Mouse (Mus musculus): ENCODE measurements around the gene Leng1. TPM values are rescaled to one million over a fixed set of nuclear protein-coding genes. Genes with fewer than 3 reads are reported as not detected.
"Not testable (repeated sequence)": the region's sequence is repeated elsewhere in the genome, so short reads cannot be mapped to it uniquely, and the experiment has no call there.

Leng1 gene
- polyA plus RNA-seq, 1 experiment from 2014 or later: 15.2 TPM

DNA sequence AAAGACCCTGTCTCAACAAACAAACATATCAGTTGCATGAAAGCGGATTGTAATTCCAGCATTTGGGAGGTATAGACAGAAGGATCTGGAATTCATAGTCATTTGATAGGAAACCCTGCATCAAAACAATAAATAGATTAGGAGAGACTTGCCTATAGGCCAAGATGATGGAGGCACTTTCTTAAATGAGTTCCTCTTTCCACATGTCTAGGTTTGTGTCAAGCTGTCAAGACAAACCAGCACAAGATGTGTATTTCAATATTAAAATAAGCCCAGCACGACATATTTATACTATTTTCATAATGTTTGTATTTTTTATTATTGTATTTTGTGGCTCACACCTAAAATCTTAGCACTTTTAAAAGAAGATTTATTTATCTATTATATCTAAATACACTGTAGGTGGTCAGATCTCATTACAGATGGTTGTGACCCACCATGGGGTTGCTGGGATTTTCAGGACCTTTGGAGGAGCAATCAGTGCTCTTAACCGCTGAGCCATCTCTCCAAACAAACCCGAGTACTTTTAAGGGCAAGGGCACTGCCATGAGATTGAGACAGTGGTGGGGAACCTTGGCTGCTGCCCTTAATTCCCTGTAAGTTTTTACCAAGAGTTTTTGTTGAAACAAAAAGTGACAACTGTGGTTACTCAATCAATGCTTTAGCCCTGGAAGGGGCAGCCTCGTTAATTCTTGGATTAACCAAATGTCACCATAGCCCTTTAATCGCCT is 37.7 kb upstream of the Leng1 start:
- no peak for DNase-seq (ENCODE audit: low spot score)
- Histone ChIP-seq H3K9me3 (replicated peaks) (no peaks in the 10 kb centered on the region), H3K4me3 (peak overlapping the region; percentile 85), H3K27me3 (ENCODE audit: low read depth, poor library complexity, severe bottlenecking) (no peaks in the 10 kb centered on the region), H3K4me1 (peaks cover 11% of the 10 kb centered on the region), H3K27ac (peak overlapping the region; percentile 95), H3K36me3 (peaks cover 77% of the 10 kb centered on the region)
- 21% methylated on average over 6 of the region's 6 CpGs for WGBS

DNA sequence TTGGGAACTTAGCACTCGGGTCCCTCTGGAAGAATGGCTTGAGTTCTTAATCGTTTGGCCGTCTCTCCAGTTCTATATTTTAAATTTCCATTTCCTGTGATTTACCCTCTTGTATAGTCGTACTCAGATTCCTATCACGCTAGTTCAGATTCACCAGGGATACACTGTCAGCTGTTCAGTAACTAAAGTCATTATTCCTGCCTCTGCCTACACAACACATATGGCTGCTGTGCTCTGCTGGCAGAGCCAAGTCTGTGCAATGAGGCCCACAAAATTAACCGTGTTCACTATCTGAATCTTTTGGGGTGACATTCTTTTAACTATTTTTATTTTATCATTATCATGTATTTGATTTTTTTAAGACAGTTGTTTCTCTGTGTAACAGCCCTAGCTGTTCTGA is 32.8 kb upstream of the Leng1 start:
- 95% methylated on average over 6 of the region's 6 CpGs for WGBS

DNA sequence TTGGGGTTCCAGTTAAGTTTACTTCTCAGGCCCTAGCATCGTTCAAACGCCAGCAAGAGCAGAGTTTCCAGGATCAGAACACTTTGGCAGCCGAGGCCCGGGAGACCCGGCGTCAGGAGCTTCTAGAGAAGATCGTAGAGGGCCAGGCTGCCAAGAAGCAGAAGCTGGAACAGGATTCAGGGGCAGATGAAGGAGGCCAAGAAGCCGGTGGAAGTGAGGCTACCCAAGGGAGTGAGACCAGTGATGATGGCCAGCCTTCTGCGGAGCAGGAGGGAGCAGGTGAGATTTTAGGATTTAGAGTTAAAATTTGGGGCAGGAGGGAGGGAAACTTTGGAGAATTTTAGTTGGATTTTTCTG is 29.3 kb upstream of the Leng1 start:
- not testable (repeated sequence) for H3K27me3 ChIP-seq (ENCODE audit: low read depth, poor library complexity, severe bottlenecking); DNase-seq (ENCODE audit: low spot score); H3K9me3 ChIP-seq (replicated peaks)
- Histone ChIP-seq H3K4me1 (peaks cover 17% of the 10 kb centered on the region), H3K36me3 (peaks cover 59% of the 10 kb centered on the region), H3K4me3 (peak overlapping the region; percentile 80), H3K27ac (peak overlapping the region; percentile 94)
- 9% methylated on average over 9 of the region's 9 CpGs for WGBS

More for the DNA sequence above, 32.8 kb upstream of the Leng1 start:
- H3K36me3 ChIP-seq: peaks cover 65% of the 10 kb centered on the region
- peaks cover 6% of the 10 kb centered on the region; the same call in 1 of the 2 replicates for H3K4me1 ChIP-seq
- no peaks in the 10 kb centered on the region for H3K27me3 ChIP-seq (ENCODE audit: low read depth, poor library complexity, severe bottlenecking)
- H3K4me3 ChIP-seq: no peak overlapping the region
- DNase-seq (ENCODE audit: low spot score): no peak
- no peak overlapping the region for H3K27ac ChIP-seq
- H3K9me3 ChIP-seq (replicated peaks): no peaks in the 10 kb centered on the region

DNA sequence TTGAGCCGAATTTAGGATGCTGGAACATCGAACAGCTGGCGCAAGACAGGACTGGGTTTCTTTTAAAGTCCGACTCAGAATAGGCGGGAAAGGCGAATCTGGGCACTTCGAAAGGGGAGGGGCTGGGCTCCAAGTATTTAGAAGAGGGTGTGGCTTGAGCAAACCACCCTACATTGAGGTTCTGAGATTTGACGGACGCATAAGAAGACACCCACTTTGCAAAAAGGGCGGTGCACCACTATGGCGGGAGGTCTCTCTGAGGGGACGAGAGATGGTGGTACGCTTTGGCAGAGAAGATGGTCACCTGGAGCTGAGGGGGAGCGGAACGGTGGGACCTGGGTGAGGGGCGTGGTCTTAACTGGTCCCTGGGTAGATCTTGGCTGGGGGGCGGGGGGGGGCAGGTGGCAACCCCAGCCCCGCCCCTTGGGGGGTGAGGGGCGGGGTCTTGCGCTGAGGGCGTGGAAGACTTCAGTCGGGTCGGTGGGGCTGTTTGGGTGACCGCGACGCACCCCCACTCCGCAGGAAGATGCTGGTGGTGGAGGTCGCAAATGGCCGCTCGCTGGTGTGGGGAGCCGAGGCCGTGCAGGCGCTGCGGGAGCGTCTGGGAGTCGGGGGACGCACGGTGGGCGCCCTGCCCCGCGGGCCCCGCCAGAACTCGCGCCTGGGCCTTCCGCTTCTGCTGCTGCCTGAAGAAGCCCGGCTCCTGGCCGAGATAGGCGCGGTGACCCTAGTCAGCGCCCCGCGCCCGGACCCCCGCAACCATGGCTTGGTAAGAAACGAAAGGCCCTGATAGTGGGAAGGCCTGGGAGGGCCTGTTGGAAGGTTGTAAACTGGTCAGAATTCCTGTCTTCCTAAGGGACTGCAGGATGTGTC is 28.7 kb upstream of the Leng1 start:
- no peaks in the 10 kb centered on the region for H3K9me3 ChIP-seq (replicated peaks)
- H3K27me3 ChIP-seq (ENCODE audit: low read depth, poor library complexity, severe bottlenecking): no peaks in the 10 kb centered on the region
- DNase-seq (ENCODE audit: low spot score): peak; percentile 77
- peaks cover 17% of the 10 kb centered on the region for H3K4me1 ChIP-seq
- H3K36me3 ChIP-seq: peaks cover 55% of the 10 kb centered on the region
- H3K4me3 ChIP-seq: peak overlapping the region; percentile 80
- WGBS: under 1% methylated on average over 55 of the region's 55 CpGs
- peak overlapping the region; percentile 94 for H3K27ac ChIP-seq

DNA sequence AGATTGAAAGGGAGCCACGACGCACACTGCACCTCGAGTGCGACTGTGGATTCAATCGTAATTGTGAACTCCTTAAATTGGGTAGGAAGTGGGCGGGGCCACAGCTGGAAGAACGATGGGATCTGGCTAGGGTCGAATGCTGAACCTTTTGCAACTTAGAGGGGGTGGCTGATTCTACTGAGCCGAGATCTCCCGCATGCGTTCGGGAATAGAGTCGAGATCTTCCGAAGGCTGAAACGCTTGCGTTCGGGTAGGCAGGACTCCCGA is 28.1 kb upstream of the Leng1 start:
- Histone ChIP-seq H3K4me3 (peak overlapping the region; percentile 80), H3K27ac (peak overlapping the region; percentile 94), H3K9me3 (replicated peaks) (no peaks in the 10 kb centered on the region), H3K36me3 (peaks cover 51% of the 10 kb centered on the region), H3K27me3 (ENCODE audit: low read depth, poor library complexity, severe bottlenecking) (no peaks in the 10 kb centered on the region), H3K4me1 (peaks cover 17% of the 10 kb centered on the region)
- no peak for DNase-seq (ENCODE audit: low spot score)
- WGBS: under 1% methylated on average over 18 of the region's 18 CpGs

DNA sequence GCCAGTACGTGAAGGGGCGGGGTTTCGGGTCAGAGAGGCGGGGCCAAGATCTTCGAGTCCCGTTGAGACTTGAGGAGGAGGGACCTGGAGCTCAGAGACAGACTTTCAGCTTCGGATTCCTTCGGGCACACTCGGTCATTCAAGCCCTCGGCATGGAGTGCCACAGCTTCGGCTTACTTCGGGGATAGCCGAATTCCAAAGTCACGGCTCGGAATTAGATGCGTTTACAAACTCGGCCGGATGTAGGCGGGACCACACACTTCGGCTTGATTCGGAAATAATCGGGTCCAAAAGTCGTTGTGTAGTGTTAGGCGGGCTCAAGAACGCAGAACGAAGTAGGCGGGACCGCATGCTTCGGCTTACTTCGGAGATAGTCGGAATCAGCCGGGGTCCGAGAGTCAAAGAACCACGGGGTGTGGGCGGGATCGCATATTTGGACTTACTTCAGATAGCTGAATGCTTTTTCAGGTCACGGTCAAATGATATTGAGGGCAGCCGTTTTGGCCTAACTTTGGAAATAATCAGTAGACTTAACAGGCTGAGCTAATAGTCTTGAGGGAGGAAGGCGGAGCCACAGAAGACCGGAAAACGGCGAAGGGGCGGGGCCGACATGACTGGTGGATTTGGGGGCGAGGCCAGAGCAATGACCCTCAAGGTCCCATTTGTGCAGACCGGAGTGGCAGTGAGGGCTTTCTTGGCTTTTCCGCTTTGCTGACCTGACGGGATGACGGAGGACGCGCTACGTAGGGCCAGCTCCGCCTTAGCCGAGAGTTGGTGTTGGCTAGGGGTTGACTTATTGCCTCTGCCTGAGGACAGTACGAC is 27.6 kb upstream of the Leng1 start, which contains the start of gene Mboat7:
TSS of gene Mboat7 (minus strand) at position 537 of the 822 bp plus-strand sequence.
- Histone ChIP-seq H3K9me3 (replicated peaks) (no peaks in the 10 kb centered on the region), H3K4me3 (peak within 1 kb of the TSS; percentile 80), H3K27me3 (ENCODE audit: low read depth, poor library complexity, severe bottlenecking) (no peaks in the 10 kb centered on the region), H3K27ac (peak within 1 kb of the TSS; percentile 94), H3K36me3 (peaks cover 51% of the 10 kb centered on the region), H3K4me1 (peaks cover 17% of the 10 kb centered on the region)
- under 1% methylated on average over 55 of the region's 55 CpGs for WGBS
- peak; percentile 94 for DNase-seq (ENCODE audit: low spot score)

DNA sequence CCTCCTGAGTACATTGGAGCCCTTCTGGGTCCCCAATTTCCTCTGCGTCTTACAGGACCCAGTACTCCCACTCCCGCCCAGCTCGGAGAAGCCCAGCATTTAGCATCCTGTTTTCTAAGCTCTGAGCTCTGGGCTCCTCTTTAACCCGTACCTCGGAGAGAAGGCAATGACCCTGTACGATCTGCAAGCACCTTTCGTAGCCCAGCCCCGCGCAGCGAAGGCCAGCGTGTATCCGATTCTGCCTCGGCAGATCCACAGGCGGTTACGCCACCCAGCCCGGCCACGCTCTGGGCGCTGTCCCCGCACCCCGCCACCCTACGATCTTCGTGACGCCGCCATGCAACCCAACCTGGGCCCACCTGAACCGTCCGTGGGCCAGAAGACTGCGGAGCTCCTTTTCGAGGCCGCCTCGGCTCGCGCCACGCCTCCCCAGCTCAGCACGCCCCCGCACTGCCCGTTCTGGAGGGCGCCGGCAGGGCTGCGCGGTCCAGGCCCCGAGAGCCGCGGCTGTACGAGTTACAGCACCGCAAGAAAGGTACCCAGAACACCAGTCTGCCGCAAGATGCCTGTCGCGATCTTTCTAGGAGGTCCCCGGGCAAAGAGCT is 26.8 kb upstream of the Leng1 start, which contains the start of gene Tsen34:
TSS of gene Tsen34 (plus strand) at position 482 of the 605 bp plus-strand sequence.
- peak within 1 kb of the TSS; percentile 94 for H3K27ac ChIP-seq
- WGBS: under 1% methylated on average over 49 of the region's 49 CpGs
- H3K36me3 ChIP-seq: peaks cover 50% of the 10 kb centered on the region
- peaks cover 17% of the 10 kb centered on the region for H3K4me1 ChIP-seq
- H3K4me3 ChIP-seq: peak within 1 kb of the TSS; percentile 80
- no peaks in the 10 kb centered on the region for H3K9me3 ChIP-seq (replicated peaks)
- no peaks in the 10 kb centered on the region for H3K27me3 ChIP-seq (ENCODE audit: low read depth, poor library complexity, severe bottlenecking)
- no peak for DNase-seq (ENCODE audit: low spot score)

DNA sequence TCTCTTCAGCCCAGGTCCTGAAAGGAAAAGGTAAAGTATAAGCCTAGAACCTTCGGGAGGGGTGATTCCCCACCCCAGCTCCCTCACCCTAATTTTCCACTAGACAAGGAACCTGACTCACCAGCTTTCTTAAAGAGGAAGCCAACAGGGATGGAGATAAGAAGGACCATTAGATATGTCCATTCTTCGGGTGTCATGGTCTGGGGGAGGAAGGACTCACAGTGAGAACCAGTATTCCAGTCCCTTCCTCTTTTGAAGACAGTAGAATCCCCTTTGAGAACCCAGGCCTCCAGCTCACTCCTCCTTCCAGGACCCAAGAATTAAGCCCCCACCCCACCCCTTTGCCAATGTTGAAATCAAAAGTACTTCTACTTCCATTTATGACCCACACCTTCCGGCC is 26.3 kb upstream of the Leng1 start:
- Histone ChIP-seq H3K27me3 (ENCODE audit: low read depth, poor library complexity, severe bottlenecking) (no peaks in the 10 kb centered on the region), H3K4me3 (peak overlapping the region; percentile 80), H3K4me1 (peaks cover 17% of the 10 kb centered on the region), H3K36me3 (peaks cover 50% of the 10 kb centered on the region), H3K27ac (peak overlapping the region; percentile 94; the same call in 1 of the 2 replicates), H3K9me3 (replicated peaks) (no peaks in the 10 kb centered on the region)
- no peak for DNase-seq (ENCODE audit: low spot score)
- WGBS: 46% methylated on average over 3 of the region's 3 CpGs

DNA sequence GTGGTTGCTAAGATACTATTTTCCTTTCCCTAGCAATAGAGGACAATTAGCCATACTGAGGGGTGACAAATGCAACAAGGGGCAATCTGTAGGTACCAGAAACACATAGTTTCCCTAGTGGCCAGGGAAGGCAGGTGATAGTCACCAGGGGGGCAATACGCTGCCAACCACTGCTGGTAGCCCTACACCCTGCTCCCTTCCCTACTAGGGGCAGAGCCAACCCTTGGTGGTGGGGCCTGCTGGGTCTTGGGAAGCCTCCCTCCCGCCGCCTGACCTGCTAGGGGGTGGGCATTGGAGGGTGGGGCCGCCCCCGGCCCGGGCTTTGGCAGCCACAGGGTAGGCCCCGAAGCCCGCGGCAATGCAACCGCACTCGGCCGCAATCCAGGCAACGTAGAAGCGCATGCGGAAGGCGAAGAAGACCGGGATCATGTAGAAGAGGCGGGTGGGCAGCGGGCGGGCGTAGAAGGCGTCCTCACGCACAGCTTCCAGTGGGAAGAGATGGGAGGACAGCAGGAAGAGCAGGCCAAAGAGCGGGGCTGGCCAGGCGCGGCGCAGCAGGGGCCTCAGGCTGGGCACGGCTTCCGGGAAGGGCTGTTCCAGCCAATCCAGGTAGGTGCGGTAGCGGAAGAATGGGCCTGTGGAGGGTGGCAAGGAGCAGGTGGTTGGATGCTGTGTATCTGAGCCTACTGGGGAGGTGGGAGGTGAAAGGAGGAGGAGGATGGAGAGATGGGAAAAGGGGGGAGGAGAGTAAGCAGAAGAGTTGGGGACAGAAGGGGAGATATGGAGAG is 20.0 kb upstream of the Leng1 start:
- Histone ChIP-seq H3K9me3 (replicated peaks) (no peaks in the 10 kb centered on the region), H3K27ac (no peak overlapping the region), H3K4me3 (no peak overlapping the region), H3K4me1 (no peaks in the 10 kb centered on the region), H3K36me3 (peaks cover 70% of the 10 kb centered on the region), H3K27me3 (ENCODE audit: low read depth, poor library complexity, severe bottlenecking) (no peaks in the 10 kb centered on the region)
- 79% methylated on average over 31 of the region's 31 CpGs for WGBS
- DNase-seq (ENCODE audit: low spot score): no peak

DNA sequence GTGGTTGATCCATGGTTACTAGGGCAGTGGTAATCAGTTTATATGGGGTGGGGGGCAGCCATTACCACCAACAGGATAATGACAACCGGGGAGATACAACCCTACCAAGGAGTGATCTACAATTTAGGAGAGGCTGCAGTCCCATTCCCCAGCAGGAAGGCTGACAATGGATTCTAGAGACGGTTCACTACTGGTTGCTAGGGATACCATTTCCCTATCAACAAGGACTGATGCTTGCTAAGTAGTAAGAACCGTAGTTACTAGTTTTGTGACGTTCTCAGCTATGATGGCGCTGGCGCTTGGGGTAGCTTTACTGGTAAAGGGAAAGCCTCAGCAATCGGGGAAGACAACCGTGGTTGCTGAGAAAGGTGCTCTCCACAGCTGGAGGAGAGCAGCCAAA is 19.1 kb upstream of the Leng1 start:
- no peaks in the 10 kb centered on the region for H3K27me3 ChIP-seq (ENCODE audit: low read depth, poor library complexity, severe bottlenecking)
- 94% methylated on average over 8 of the region's 8 CpGs for WGBS
- H3K4me1 ChIP-seq: no peaks in the 10 kb centered on the region
- no peak overlapping the region for H3K4me3 ChIP-seq
- no peaks in the 10 kb centered on the region for H3K9me3 ChIP-seq (replicated peaks)
- H3K27ac ChIP-seq: no peak overlapping the region
- peaks cover 67% of the 10 kb centered on the region for H3K36me3 ChIP-seq
- DNase-seq (ENCODE audit: low spot score): no peak

DNA sequence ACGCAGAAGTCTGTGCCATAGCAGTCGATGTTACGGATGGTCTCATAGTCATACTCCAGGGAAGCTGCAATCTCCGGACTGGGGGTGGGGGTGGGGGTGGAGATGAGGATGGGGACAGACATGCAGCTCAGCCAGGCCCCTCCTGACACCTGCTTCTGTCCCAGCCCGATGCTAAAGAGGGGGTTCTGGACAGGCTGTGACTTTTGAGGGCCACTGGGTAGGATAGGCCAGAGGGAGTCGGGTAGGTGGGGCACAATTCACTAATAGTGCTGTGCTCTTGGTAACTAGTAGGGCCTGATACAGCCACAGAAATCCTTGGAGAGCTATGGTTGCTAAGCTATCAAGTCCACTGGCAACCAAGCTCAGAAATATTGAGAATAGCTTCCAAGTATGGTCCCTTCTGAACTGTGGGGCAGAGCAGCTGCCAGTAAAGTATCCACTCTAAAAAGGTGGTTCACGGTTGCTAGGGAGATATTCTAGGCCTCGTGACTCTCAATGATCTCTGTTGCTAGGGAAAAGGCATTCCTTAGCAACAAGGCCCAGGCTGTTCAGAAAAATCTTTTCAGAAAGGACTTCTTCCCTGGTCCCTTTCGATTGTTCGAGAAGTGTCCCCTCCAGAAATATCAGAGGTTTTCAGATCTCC is 18.4 kb upstream of the Leng1 start:
- H3K4me3 ChIP-seq: no peak overlapping the region
- peaks cover 69% of the 10 kb centered on the region for H3K36me3 ChIP-seq
- no peak for DNase-seq (ENCODE audit: low spot score)
- no peaks in the 10 kb centered on the region for H3K9me3 ChIP-seq (replicated peaks)
- H3K27me3 ChIP-seq (ENCODE audit: low read depth, poor library complexity, severe bottlenecking): no peaks in the 10 kb centered on the region
- H3K27ac ChIP-seq: no peak overlapping the region
- WGBS: 89% methylated on average over 10 of the region's 10 CpGs
- no peaks in the 10 kb centered on the region for H3K4me1 ChIP-seq
